Mouse (Mus musculus): ENCODE measurements around the gene Tcn2.
"Not testable (repeated sequence)": the region's sequence is repeated elsewhere in the genome, so short reads cannot be mapped to it uniquely, and the experiment has no call there.

Gene Tcn2

GRCm38 (mm10) chr11:3930019-3930418, 1.9 kb downstream of the Tcn2 start:
- no peak for DNase-seq (ENCODE audit: low read depth, low spot score)

DNA sequence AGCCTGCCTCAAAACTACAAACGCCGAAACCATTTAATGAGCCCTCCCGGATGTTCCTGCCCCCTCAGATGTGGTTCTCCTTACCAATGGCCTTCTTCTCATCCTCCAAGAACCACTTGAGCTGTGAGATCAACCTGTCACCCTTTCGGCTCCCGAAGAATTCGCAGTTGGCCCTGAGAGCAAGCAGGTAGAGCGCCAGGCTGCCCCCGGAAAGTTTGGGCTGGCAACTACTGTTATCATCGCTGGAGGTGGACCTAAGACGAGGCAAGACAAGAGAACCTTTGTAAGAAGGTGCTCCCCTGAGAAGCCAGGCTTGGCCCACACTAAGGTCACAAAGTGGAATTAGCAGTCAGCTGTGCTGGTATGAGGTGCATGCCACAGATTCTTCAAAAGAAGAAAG, 6.0 kb downstream of the Tcn2 start:
- DNase-seq (ENCODE audit: low read depth, low spot score), result no peak

DNA sequence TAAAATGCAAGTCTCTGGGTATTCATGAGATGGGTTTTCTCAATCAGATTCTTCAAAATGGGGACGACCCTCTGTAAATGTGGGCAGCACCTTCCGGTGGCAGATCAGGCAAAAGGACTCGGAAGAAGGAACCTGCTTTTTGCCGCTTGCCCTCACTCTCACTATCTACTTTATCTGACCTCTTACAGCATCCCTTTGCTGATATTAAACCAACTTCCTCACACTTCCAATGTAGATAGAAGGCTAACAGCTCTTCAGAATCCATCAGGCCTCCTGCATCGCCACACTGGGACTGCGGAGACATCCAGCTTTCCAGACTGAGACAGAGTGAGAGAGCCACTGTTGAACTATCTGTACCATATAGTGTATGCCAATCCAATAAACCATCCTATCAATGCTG, 9.2 kb downstream of the Tcn2 start:
- DNase-seq (ENCODE audit: low read depth, low spot score), result no peak

- DNase-seq (ENCODE audit: low read depth, low spot score), result no peak
These were observed 9.8 kb downstream of the Tcn2 start for GRCm38 (mm10) chr11:3922115-3922514.

DNA sequence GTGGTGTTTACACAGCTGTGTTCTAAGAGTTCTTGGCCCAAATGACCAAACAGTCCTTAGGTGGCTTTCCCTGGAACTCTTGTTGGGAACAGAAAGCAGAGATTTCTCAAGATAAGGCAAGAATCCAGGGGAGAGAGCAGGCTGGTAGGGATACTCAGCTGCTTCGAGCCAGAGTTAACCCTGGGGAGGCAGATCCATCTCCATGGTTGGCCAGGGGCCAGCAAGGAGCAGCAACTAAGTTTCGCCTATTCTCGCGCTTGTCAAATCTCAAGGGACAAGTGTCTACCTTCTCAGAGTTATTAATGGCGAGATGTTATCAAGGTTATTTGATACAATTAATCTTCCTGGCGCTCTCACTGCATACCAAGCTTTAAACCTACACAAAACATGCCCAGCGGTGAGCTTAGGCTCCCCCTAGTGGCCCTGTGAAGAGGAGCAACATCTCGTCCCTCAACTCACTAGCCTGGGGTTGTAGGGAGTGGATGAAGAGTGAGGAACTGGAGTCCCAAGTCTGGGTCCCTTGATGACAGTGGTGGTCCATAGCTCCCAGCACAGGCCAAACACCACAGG, 10.6 kb downstream of the Tcn2 start:
- DNase-seq (ENCODE audit: low read depth, low spot score), result no peak

DNA sequence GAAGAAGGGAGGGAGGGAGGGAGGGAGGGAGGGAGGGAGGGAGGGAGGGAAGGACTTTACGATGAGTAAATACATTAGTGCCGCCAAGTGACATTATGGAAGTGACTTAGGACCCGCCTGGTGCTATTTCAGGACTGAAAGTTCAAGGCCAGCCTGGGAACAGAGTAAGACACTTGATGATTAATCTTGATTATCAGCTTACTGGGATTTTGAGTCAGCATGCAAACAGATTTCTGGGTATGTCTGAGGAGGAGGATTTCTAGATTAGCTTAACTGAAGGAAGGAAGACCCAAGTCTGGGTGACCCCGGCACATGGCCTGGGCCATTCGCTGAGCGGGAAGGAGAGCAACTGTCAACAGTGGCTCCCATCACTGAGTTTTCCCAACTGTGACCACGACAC, 11.5 kb downstream of the Tcn2 start:
- DNase-seq (ENCODE audit: low read depth, low spot score), result peak; percentile 56

DNA sequence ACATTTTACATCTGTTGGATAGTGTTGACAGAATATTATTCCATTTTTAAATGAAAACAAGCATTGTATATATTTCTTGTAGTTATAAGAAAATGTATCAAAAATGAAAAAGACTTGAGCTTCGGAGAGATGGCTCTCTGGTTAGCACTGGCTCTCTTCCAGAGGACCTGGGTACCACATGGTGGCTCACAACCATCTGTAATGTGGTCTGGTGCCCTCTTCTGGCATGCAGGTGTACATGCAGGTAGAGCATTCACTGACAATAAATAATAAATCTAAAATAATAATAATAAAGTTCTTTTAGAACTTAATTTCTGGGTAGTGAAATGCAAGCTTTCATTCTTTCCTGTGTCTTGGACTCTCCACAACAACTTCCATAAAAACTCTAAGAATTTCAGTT, 13.2 kb downstream of the Tcn2 start:
- no peak for DNase-seq (ENCODE audit: low read depth, low spot score)

GRCm38 (mm10) chr11:3914109-3914840, 17.7 kb downstream of the Tcn2 start, which contains the start of gene Slc35e4:
Gene Slc35e4 (minus strand): TSS chr11:3914664.
- DNase-seq (ENCODE audit: low read depth, low spot score), result peak; percentile 61

DNA sequence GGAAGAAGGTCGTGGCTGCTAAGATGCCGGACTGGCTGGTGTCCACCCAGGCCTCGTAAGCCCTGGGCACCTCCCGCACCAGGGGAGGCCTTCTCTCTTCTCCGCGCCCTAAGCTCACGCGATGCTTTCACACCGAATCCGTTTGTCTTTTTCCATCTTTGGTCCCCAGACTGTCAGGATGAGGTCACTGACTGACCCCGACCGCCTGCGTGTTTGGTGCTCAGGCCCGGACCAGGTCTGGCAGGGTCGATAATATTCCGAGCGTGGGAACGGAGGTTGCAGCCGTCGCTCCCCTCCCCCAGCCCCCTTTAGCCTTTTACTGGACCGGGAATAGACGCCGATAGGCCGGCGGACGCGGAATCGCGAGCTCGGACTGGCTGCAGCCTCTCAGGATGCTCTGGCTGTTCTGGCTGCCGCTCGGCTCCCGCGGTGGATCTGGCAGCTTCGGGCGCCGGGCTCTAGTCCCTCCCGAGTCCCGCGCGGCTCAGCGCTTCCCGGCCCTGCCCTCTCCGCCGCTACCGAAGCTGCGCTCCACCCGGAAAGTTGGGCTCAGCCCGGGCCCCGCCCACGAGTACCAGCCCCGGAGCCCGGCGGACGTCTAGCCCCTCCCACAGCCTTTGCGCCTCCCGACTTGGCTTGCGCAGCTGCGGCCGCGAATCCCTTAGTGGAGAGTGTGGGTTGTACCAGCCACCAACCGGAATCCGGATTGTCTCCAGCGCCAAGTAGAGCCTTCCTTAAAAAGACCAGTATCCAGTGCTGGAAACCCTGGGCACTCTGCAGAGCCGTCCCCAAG, 18.4 kb downstream of the Tcn2 start:
- DNase-seq (ENCODE audit: low read depth, low spot score), result peak; percentile 76

- DNase-seq (ENCODE audit: low read depth, low spot score), result no peak
These were observed 19.1 kb downstream of the Tcn2 start for GRCm38 (mm10) chr11:3912875-3913271.

DNA sequence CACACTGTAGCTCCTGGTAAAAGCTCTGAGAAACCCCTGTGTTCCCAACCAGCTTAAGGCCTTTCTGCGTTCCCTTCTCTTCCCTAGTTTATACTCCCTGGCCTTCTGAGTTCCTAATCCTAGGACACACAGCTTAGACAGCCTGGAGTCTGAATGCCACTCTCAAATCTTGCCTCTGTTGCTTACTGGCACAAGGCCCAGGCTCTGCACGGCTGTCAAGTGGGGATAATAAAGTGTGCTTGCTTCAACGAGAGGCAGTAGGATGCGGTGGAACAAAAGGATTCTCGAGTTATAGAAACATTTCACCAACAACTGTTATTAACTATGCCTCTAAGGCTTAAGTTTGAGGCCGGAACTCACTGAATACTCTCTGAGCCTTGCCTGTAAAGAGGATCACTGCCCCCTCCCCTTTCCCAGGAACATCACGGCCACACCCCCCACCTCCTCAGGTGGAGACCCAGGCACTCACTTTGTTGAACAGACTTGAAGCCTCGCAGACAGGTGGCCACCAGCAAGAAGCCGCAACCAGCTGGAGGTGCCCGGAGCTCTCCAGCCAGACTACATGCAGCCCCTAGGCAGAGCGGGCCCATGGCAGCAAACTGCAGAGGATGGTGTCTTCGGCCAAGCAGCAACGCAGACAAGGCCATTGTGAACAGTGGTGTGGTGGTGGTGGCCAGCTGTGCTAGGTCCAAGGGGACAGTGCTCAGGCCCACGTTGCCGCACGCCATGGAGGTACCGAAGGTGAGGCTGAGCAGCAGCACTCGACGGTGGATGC, 19.7 kb downstream of the Tcn2 start:
- no peak for DNase-seq (ENCODE audit: low read depth, low spot score)

- DNase-seq (ENCODE audit: low read depth, low spot score), result not testable (repeated sequence)
These were observed 20.5 kb downstream of the Tcn2 start for GRCm38 (mm10) chr11:3911440-3911839.

- DNase-seq (ENCODE audit: low read depth, low spot score), result no peak
These were observed 21.2 kb downstream of the Tcn2 start for GRCm38 (mm10) chr11:3910513-3911310.

- DNase-seq (ENCODE audit: low read depth, low spot score), result no peak
These were observed 22.7 kb downstream of the Tcn2 start for GRCm38 (mm10) chr11:3909236-3909635.

- no peak for DNase-seq (ENCODE audit: low read depth, low spot score)
These were observed 26.5 kb downstream of the Tcn2 start for GRCm38 (mm10) chr11:3905446-3905845.

- no peak for DNase-seq (ENCODE audit: low read depth, low spot score)
These were observed 27.3 kb downstream of the Tcn2 start for GRCm38 (mm10) chr11:3904673-3905072.

DNA sequence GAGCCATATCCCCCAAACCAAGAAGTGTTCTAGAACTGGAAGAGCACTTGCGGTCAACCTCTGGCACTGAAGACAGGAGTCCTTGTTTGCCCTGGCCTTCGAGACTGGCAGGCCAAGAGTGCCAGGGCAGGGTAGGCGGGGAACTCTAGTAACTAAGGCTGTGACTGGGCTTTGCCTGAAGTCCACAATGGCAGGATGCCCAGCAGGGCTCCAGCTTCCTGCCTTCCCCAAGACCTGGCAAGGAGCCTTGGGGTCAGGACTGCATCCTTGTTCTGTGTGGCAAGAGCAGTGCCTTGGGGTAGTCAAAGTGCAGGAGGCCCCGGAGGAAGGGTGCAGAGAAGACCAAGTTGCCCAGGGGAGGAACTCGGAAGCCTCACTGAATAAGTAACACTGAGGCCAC, 28.9 kb downstream of the Tcn2 start:
- DNase-seq (ENCODE audit: low read depth, low spot score), result no peak

DNA sequence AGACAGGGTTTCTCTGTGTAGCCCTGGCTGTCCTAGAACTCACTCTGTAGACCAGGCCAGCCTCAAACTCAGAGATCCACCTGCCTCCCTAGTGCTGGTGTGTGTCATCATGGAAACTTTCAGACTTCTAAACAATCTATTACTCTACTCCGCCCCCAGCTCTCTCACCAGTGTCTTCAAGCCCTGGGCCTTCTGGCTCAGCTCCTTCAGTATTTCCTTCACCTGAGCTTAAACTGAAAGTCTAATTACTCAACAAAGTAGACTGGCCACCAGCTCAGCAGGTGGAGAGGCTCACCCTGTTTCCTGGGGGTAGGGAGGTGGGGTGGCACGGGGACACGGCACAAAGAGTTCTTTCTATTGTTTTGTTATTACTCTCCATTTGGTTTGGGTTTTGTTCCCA, 29.4 kb downstream of the Tcn2 start:
- DNase-seq (ENCODE audit: low read depth, low spot score), result no peak

- no peak for DNase-seq (ENCODE audit: low read depth, low spot score)
These were observed 31.7 kb downstream of the Tcn2 start for GRCm38 (mm10) chr11:3900296-3900695.

GRCm38 (mm10) chr11:3895933-3896332, 36.0 kb downstream of the Tcn2 start:
- no peak for DNase-seq (ENCODE audit: low read depth, low spot score)

- DNase-seq (ENCODE audit: low read depth, low spot score), result no peak
These were observed 36.5 kb downstream of the Tcn2 start for GRCm38 (mm10) chr11:3895458-3895857.
